Mouse (Mus musculus) neural tube, postnatal 0 days (tissue): ENCODE measurements around the gene Chrm4. TPM values are rescaled to one million over a fixed set of nuclear protein-coding genes. Genes with fewer than 3 reads are reported as not detected.

Experiments used
- microRNA-seq: library from miRNA; unstranded; fragments of <30 nt; microRNA quantifications from one replicate; pipeline ENCODE4, GENCODE M21; 2016
- polyA plus RNA-seq: library from polyadenylated mRNA; unstranded; fragments of >200 nt; fragmentation: Nextera tagmentation; extraction: Ambion mirVana; gene quantifications from 2 replicates; pipeline ENCODE4 v1.2.1, GENCODE M21; 2015

The Chrm4 gene
- 2.0 and 2.2 TPM in 2 replicates for polyA plus RNA-seq

GRCm38 (mm10) chr2:91926949-91927348 lies at the start of gene Chrm4:
TSS of gene Chrm4 (plus strand) at chr2:91927249.

GRCm38 (mm10) chr2:91932160-91932711 lies 5.2 kb downstream of the Chrm4 start, which contains the start of gene Mdk:
TSS of gene Mdk (minus strand) at chr2:91932297.

DNA sequence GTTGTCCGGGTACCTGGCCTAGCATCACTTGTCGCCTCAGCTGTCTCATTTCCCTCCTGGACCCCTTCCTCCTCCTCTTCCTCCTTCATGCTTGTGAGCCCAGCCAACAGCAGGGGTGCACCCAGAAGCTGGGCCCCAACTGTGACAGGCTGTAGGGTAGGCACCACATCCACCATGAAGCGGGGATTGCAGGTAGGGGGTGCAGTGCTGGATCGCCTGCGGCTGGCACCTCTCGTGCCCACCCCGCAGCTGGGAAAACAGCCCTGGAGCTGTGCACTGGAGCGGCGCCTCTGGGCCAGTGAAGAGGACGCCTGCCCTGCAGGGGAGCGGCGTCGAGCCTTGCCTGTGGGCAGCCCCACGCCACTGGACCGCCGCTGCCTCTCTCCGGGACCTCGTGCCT lies 18.4 kb downstream of the Chrm4 start, which contains the start of gene Gm9821:
Gene Gm9821 (plus strand): TSS at position 221 of the 400 bp plus-strand sequence.

DNA sequence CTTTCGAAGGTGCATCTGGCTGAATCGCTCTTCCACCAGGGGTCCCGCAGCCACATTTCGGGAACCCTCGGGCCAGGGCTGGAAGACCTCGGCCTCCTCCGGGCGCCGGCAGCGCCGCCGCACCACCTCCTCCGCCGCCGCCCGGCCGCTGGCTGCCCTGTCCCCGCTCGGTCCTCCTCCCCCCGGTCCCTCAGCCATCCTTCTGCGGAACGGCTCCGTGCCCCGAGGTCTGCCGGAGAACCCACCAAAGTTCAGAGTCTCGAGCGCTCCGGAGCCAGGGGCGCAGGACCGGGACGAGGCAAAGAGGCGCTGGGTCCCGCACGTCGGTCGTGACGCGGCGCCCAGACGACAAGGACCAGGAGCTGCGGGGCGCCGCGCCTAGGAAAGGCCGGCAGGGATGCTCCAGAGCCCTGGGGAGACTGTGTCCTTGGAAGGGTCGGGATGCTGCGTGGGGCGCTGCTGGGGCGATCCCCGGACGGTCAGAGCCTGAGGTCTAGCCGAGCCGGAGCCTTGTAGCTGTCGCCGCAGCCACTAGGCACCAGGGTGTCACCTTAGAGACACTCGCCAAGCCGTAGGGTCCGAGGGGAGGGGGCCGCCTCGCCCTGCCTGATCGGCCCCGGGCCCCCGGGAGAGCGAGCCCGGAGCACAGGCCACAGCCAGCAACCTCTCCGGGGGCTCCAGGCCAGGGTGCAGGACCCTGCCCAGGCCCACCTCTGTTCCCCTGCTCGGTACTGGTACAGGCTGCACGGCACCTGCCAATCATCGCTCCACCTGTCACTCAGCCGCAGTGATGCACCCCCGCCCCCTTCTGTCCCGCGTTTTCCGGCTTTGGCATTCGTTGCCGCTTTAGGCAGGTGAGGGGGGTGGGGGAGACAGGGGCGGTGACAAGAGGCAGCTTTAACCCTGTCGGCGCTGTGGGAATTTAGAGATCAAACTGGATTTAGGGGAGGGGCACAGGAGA lies 48.8 kb downstream of the Chrm4 start, which contains the start of gene Dgkz:
Gene Dgkz (minus strand): TSS at position 284 of the 961 bp plus-strand sequence.

Small RNAs within 50 kb of the gene (microRNA-seq; reads per million reads assigned to microRNA genes)
- not detected for gene Mir6999

Other genes starting within 250 kb of the Chrm4 start
- 21.9 and 23.8 TPM in 2 replicates for gene Atg13, start 216.7 kb upstream of the Chrm4 start, polyA plus RNA-seq
- gene Harbi1, start 216.4 kb upstream of the Chrm4 start, polyA plus RNA-seq, result 11.1 and 13.0 TPM in 2 replicates
- gene Ambra1, start 197.1 kb upstream of the Chrm4 start, polyA plus RNA-seq, result 12.0 and 15.6 TPM in 2 replicates
- 97.1 and 108 TPM in 2 replicates for gene Mdk, start 5.0 kb downstream of the Chrm4 start, polyA plus RNA-seq
- gene Gm9821, start 18.5 kb downstream of the Chrm4 start, polyA plus RNA-seq, result 0.27 and 0.28 TPM in 2 replicates
- gene Dgkz, start 48.6 kb downstream of the Chrm4 start, polyA plus RNA-seq, result 43.1 and 46.1 TPM in 2 replicates
- 5.4 and 5.6 TPM in 2 replicates for gene Creb3l1, start 97.3 kb downstream of the Chrm4 start, polyA plus RNA-seq
- 25.6 and 27.7 TPM in 2 replicates for gene Phf21a, start 165.9 kb downstream of the Chrm4 start, polyA plus RNA-seq